Mouse (Mus musculus) limb, embryonic 14.5 days (tissue): ENCODE results near the gene Vmn1r95. TPM values are rescaled to one million over a fixed set of nuclear protein-coding genes. Genes with fewer than 3 reads are reported as not detected.
"Not testable (repeated sequence)": the region's sequence is repeated elsewhere in the genome, so short reads cannot be mapped to it uniquely, and the experiment has no call there.

Experiments used
- ATAC-seq: fragments of 200-750 bp; cut with Nextera tagmentation; 2 replicates; pipeline ENCODE4 v1.8.0; 2017; ENCODE audit warnings: low read depth, moderate number of reproducible peaks, moderate TSS enrichment; ENCODE audit not compliant: low FRiP score
- DNase-seq: peaks from one replicate; pipeline ENCODE4 v3.0.0-alpha.2; 2015; ENCODE audit warnings: low spot score
- H3K27ac ChIP-seq: fragments of 300-500 bp; sonication (generic); replicated peaks from 2 replicates; pipeline ENCODE4 v1.5.1; 2014; ENCODE audit warnings: low read depth, mild to moderate bottlenecking, low read length, moderate library complexity, mixed read lengths
- H3K27me3 ChIP-seq: fragments of 300-500 bp; sonication (generic); 2 replicates; pipeline ENCODE4 v1.6.1; 2014; ENCODE audit warnings: low read length, mixed read lengths; ENCODE audit not compliant: control insufficient read depth, insufficient read depth
- H3K36me3 ChIP-seq: fragments of 300-500 bp; sonication (generic); 2 replicates; pipeline ENCODE4 v1.6.1; 2014; ENCODE audit warnings: mild to moderate bottlenecking, low read length, moderate library complexity, mixed read lengths; ENCODE audit not compliant: control insufficient read depth, insufficient read depth
- H3K4me1 ChIP-seq: fragments of 300-500 bp; sonication (generic); 2 replicates; pipeline ENCODE4 v1.6.1; 2014; ENCODE audit warnings: antibody characterized with exemption, low read length, mixed read lengths; ENCODE audit not compliant: control insufficient read depth, insufficient read depth
- H3K4me2 ChIP-seq: fragments of 300-500 bp; sonication (generic); replicated peaks from 2 replicates; pipeline ENCODE4 v1.6.1; 2014; ENCODE audit warnings: low read depth, mild to moderate bottlenecking, low read length, moderate library complexity; ENCODE audit not compliant: severe bottlenecking
- H3K4me3 ChIP-seq: fragments of 300-500 bp; sonication (generic); replicated peaks from 2 replicates; pipeline ENCODE4 v1.5.1; 2014; ENCODE audit warnings: low read length
- H3K9ac ChIP-seq: fragments of 300-500 bp; sonication (generic); 2 replicates; pipeline ENCODE4 v1.6.1; 2014; ENCODE audit warnings: mild to moderate bottlenecking, low read depth, low read length, moderate library complexity; ENCODE audit not compliant: severe bottlenecking
- H3K9me3 ChIP-seq: fragments of 300-500 bp; sonication (generic); 2 replicates; pipeline ENCODE4 v1.6.1; 2016; ENCODE audit warnings: low read length; ENCODE audit not compliant: control insufficient read depth
- WGBS: fragments of 180-500 bp; shearing (Covaris S2); extraction: QIAGEN DNeasy Blood & Tissue Kit; methylation state at CpG from one replicate; pipeline ENCODE4 v1.1.7; 2014; 5-methylcytosine and 5-hydroxymethylcytosine counted together
- polyA plus RNA-seq, 2 experiments: library from polyadenylated mRNA; depleted of rRNA in 1 of 2; stranded (reverse) in 1 of 2; unstranded in 1 of 2; fragments of >200 nt; fragmentation: Nextera tagmentation in 1 of 2; extraction: Ambion mirVana in 1 of 2; gene quantifications; 2 replicates each; pipeline versions ENCODE4 v1.2.1 to v1.2.3; 2012 to 2014

Gene Vmn1r95
- not detected in 2 replicates for polyA plus RNA-seq (2012; rRNA removed)
- not detected in 2 replicates for polyA plus RNA-seq (2014; fragmentation: Nextera tagmentation; extraction: Ambion mirVana)

DNA sequence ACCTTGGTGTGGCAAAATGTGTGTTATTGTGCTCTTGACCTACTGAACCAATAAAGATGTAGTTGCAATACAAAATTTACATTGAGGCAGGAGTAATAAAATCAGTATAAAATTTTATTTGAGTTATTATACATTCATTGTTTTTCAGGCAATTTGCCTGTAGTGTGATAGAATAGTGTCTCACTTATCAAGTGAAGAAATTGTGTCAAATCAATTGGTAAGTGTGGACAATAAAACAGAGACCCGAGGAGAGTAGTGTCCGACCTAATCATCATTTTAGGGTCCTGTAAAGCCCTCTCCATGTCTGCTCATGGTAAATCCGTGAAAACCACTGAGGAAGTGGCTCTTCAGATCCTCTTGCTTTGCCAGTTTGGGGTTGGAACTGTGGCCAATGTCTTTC lies at the start of gene Vmn1r95:
Vmn1r95 (plus strand) TSS at position 301 of the 400 bp plus-strand sequence.
- not testable (repeated sequence) for H3K9me3 ChIP-seq, H3K27me3 ChIP-seq, H3K4me3 ChIP-seq, H3K27ac ChIP-seq, H3K9ac ChIP-seq, H3K4me1 ChIP-seq, H3K4me2 ChIP-seq, H3K36me3 ChIP-seq, DNase-seq, ATAC-seq
- WGBS, result no CpG with 5 or more reads among the region's 3 CpGs

DNA sequence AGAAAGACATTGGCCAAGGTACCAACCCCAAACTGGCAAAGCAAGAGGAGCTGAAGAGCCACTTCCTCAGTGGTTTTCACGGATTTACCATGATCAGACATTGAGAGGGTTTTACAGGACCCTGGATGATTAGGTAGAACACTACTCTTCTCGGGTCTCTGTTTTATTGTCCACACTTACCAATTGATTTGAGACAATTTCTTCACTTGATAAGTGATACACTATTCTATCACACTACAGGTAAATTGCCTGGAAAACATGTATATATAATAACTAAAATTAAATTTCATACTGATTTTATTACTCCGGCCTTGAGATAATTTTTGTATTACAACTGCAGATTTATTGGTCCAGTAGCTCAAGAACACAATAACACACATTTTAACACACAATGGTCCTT lies 25.2 kb upstream of the Vmn1r95 start, which contains the start of gene Vmn1r94:
Vmn1r94 (minus strand) TSS at position 101 of the 400 bp plus-strand sequence.
- H3K27me3 ChIP-seq, H3K4me2 ChIP-seq, ATAC-seq, H3K4me3 ChIP-seq, H3K27ac ChIP-seq, H3K9me3 ChIP-seq, H3K4me1 ChIP-seq, H3K36me3 ChIP-seq, DNase-seq, H3K9ac ChIP-seq: not testable (repeated sequence)
- no CpG with 5 or more reads among the region's 3 CpGs for WGBS

DNA sequence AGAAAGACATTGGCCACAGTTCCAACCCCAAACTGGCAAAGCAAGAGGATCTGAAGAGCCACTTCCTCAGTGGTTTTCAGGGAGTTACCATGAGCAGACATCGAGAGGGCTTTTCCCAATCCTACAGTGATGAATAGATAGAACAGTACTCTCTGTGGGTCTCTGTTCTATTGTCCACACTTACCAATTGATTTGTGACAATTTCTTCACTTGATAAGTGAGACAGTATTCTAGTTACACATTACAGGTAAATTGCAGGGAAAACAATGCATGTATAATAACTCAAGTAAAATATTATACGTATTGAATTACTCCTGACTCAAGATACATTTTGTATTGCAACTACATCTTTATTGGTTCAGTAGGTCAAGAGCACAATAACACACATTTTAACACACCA lies 12.0 kb downstream of the Vmn1r95 start, which contains the start of gene Gm6164:
Gm6164 (minus strand) TSS at position 101 of the 400 bp plus-strand sequence.
- H3K9me3 ChIP-seq, ATAC-seq, H3K27ac ChIP-seq, H3K4me1 ChIP-seq, H3K4me2 ChIP-seq, H3K9ac ChIP-seq, H3K4me3 ChIP-seq, H3K27me3 ChIP-seq, DNase-seq, H3K36me3 ChIP-seq: not testable (repeated sequence)
- whole genome bisulfite sequencing, result no CpG with 5 or more reads among the region's 2 CpGs

DNA sequence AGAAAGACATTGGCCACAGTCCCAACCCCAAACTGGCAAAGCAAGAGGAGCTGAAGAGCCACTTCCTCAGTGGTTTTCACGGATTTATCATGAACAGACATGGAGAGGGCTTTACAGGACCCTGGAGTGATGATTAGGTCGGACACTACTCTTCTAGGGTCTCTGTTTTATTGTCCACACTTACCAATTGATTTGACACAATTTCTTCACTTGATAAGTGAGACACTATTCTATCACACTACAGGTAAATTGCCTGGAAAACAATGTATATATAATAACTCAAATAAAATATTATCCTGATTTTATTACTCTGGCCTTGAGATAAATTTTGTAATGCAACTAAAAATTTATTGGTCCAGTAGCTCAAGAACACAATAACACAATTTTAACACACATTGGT lies 40.2 kb downstream of the Vmn1r95 start, which contains the start of gene Gm4498:
Gm4498 (minus strand) TSS at position 101 of the 400 bp plus-strand sequence.
- WGBS, result no CpG with 5 or more reads among the region's 2 CpGs
- ATAC-seq, result not testable (repeated sequence)

More for the DNA sequence above, 40.2 kb downstream of the Vmn1r95 start, which contains the start of gene Gm4498:
- not testable (repeated sequence) for H3K27ac ChIP-seq, H3K9ac ChIP-seq, H3K4me1 ChIP-seq, H3K4me2 ChIP-seq, H3K36me3 ChIP-seq, H3K27me3 ChIP-seq, DNase-seq, H3K4me3 ChIP-seq, H3K9me3 ChIP-seq

Other genes starting within 250 kb of the Vmn1r95 start
- 0.09 and 0.17 TPM in 2 replicates for gene Igsf23, start 243.0 kb upstream of the Vmn1r95 start, polyA plus RNA-seq (2012; rRNA removed)
- 0.23 and 0.30 TPM in 2 replicates for gene Igsf23, start 243.0 kb upstream of the Vmn1r95 start, polyA plus RNA-seq (2014; fragmentation: Nextera tagmentation; extraction: Ambion mirVana)
- 0.04 TPM in 1 of 2 replicates, not detected in the other for gene Ceacam20, start 228.3 kb upstream of the Vmn1r95 start, polyA plus RNA-seq (2012; rRNA removed)
- not detected in 2 replicates for gene Ceacam20, start 228.3 kb upstream of the Vmn1r95 start, polyA plus RNA-seq (2014; fragmentation: Nextera tagmentation; extraction: Ambion mirVana)
- not detected in 2 replicates for gene Nlrp9b, start 202.2 kb upstream of the Vmn1r95 start, polyA plus RNA-seq (2012; rRNA removed)
- gene Nlrp9b, start 202.2 kb upstream of the Vmn1r95 start, polyA plus RNA-seq (2014; fragmentation: Nextera tagmentation; extraction: Ambion mirVana), result not detected in 2 replicates
- gene Vmn1r91, start 94.0 kb upstream of the Vmn1r95 start, polyA plus RNA-seq (2012; rRNA removed), result not detected in 2 replicates
- gene Vmn1r91, start 94.0 kb upstream of the Vmn1r95 start, polyA plus RNA-seq (2014; fragmentation: Nextera tagmentation; extraction: Ambion mirVana), result not detected in 2 replicates
- gene Gm16442, start 71.1 kb upstream of the Vmn1r95 start, polyA plus RNA-seq (2012; rRNA removed), result not detected in 2 replicates
- not detected in 2 replicates for gene Gm16442, start 71.1 kb upstream of the Vmn1r95 start, polyA plus RNA-seq (2014; fragmentation: Nextera tagmentation; extraction: Ambion mirVana)
- gene Vmn1r93, start 54.6 kb upstream of the Vmn1r95 start, polyA plus RNA-seq (2012; rRNA removed), result not detected in 2 replicates
- not detected in 2 replicates for gene Vmn1r93, start 54.6 kb upstream of the Vmn1r95 start, polyA plus RNA-seq (2014; fragmentation: Nextera tagmentation; extraction: Ambion mirVana)
- gene Vmn1r94, start 25.3 kb upstream of the Vmn1r95 start, polyA plus RNA-seq (2012; rRNA removed), result not detected in 2 replicates
- gene Vmn1r94, start 25.3 kb upstream of the Vmn1r95 start, polyA plus RNA-seq (2014; fragmentation: Nextera tagmentation; extraction: Ambion mirVana), result not detected in 2 replicates
- not detected in 2 replicates for gene Gm6164, start 11.9 kb downstream of the Vmn1r95 start, polyA plus RNA-seq (2012; rRNA removed)
- not detected in 2 replicates for gene Gm6164, start 11.9 kb downstream of the Vmn1r95 start, polyA plus RNA-seq (2014; fragmentation: Nextera tagmentation; extraction: Ambion mirVana)
- gene Gm4498, start 40.1 kb downstream of the Vmn1r95 start, polyA plus RNA-seq (2012; rRNA removed), result not detected in 2 replicates
- gene Gm4498, start 40.1 kb downstream of the Vmn1r95 start, polyA plus RNA-seq (2014; fragmentation: Nextera tagmentation; extraction: Ambion mirVana), result not detected in 2 replicates
- not detected in 2 replicates for gene Gm5890, start 69.1 kb downstream of the Vmn1r95 start, polyA plus RNA-seq (2012; rRNA removed)
- not detected in 2 replicates for gene Gm5890, start 69.1 kb downstream of the Vmn1r95 start, polyA plus RNA-seq (2014; fragmentation: Nextera tagmentation; extraction: Ambion mirVana)
- gene Gm4133, start 140.4 kb downstream of the Vmn1r95 start, polyA plus RNA-seq (2012; rRNA removed), result not detected in 2 replicates
- gene Gm4133, start 140.4 kb downstream of the Vmn1r95 start, polyA plus RNA-seq (2014; fragmentation: Nextera tagmentation; extraction: Ambion mirVana), result not detected in 2 replicates
- not detected in 2 replicates for gene Gm5728, start 181.7 kb downstream of the Vmn1r95 start, polyA plus RNA-seq (2012; rRNA removed)
- gene Gm5728, start 181.7 kb downstream of the Vmn1r95 start, polyA plus RNA-seq (2014; fragmentation: Nextera tagmentation; extraction: Ambion mirVana), result not detected in 2 replicates
- gene Vmn1r100, start 224.2 kb downstream of the Vmn1r95 start, polyA plus RNA-seq (2012; rRNA removed), result not detected in 2 replicates
- gene Vmn1r100, start 224.2 kb downstream of the Vmn1r95 start, polyA plus RNA-seq (2014; fragmentation: Nextera tagmentation; extraction: Ambion mirVana), result not detected in 2 replicates
- gene Vmn1r101, start 248.9 kb downstream of the Vmn1r95 start, polyA plus RNA-seq (2012; rRNA removed), result not detected in 2 replicates
- not detected in 2 replicates for gene Vmn1r101, start 248.9 kb downstream of the Vmn1r95 start, polyA plus RNA-seq (2014; fragmentation: Nextera tagmentation; extraction: Ambion mirVana)